Mouse (Mus musculus): ENCODE measurements around the gene Cd53.

The Cd53 gene

DNA sequence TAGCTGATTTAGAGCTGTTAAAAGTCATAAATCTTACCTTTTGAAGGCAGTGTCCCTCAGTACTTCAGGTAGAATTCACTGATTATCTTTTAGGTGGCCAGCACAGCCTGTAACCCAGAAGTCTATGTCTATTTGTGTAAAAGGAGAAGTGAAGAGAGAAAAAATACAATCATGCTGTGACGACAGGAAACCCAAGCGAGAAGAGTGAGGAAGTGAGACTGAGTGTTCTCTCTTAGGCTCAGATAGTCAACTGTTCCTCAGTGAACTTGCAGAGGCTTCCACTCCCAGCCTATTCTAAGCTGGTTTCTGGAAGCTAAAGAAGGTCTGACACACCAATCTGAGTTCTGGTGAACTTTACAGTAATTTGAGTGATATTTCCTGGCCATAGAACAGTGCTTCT is at the start of gene Cd53:
TSS of gene Cd53 (minus strand) at position 220 of the 400 bp plus-strand sequence.
- DNase-seq (ENCODE audit: low read depth, low spot score): peak; percentile 24

- no peak for DNase-seq (ENCODE audit: low read depth, low spot score)
These were observed 42.2 kb upstream of the Cd53 start for GRCm38 (mm10) chr3:106832107-106832506.

DNA sequence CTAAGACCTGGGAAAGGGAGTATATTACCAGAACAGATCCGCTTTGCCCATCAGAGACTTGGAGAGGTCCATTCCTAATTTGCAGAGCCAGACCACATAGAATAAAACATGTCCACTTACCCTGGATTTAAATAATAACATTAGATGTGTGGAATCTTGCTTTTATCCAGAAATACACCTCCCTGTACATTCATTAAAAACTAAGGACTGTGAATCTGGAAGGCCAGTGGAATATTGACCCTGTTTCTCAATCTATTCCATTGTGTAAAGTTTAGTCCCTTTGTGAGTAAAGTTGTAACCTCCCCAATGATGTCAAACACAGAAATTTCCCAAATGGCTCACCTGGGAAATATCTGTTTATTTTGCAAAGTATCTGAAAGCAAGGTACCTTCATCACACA is 36.2 kb upstream of the Cd53 start, which contains the start of gene Olfr266:
TSS of gene Olfr266 (minus strand) at position 101 of the 400 bp plus-strand sequence.
- DNase-seq (ENCODE audit: low read depth, low spot score): no peak

DNA sequence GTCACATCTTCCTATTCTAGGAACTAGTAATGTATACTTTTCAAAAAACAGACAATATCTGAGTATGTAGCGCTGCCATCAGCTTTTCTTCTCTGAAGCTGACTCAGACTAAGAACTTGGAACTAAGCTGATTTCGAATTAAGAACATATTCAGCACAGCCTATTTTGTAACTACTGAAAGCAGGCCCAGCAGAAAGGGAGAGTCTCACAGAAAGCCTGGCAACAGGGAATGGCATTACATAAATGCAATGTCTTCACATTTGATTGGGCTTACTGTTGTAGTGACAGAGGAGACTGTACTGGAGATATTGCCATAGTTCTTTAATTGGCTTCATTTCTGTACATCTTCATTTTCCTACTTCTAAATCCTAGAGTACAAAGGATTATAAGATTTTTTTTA is 27.7 kb upstream of the Cd53 start:
- DNase-seq (ENCODE audit: low read depth, low spot score): peak; percentile 28

DNA sequence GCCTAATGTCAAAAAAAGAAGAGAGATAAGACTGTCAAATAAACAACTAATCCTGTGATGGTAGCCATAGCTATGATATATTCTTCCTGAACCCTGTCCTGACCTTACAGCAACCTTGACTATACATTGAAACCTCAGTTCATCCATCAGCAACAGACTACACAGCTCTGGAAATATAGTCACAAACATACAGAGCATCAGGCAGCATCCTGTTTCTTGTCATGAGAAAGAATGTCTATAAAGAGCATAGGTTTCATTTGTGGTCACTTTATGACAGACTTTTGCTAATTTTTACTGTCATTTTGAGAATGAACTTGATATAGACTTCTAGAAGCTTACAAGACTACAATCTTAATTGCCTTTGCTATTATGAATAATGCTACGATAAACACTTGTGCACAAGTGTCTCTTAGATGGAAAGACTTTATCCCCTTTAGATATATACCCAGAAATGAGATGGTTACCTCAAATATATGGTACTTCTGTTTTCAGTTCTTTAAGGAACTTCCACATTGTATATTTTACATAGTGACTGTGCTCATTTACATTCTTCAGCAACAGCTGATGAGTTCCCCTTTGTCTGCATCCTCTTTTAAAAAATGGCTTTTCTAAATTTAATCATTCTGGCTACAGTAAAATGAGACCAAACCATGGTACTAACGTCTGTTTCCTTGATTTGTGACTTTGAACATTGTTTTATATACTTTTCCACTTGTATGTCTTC is 19.2 kb upstream of the Cd53 start:
- DNase-seq (ENCODE audit: low read depth, low spot score): no peak

GRCm38 (mm10) chr3:106798079-106798478 is 8.1 kb upstream of the Cd53 start:
- DNase-seq (ENCODE audit: low read depth, low spot score): no peak

DNA sequence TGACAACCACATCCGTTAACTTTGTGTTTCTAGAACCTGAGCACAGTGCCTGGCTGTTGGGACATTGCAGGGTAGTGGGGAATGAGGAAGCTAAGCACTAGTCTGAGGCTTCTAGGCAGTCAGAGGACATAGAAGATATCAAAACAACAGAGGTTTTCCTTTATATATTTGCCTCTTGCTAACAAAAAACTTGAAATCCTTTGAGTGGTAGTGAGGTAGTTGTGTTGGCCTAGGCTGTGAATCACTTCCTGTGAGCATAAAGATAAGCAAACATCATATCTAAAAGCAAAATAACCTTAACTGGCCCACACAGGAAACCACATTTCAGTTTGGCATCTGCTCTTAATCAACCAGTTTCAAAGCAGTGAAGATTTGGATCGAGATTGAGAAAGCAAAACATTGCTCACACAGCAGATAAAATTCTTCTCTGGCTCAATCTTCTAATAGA is 1.5 kb downstream of the Cd53 start:
- no peak for DNase-seq (ENCODE audit: low read depth, low spot score)

DNA sequence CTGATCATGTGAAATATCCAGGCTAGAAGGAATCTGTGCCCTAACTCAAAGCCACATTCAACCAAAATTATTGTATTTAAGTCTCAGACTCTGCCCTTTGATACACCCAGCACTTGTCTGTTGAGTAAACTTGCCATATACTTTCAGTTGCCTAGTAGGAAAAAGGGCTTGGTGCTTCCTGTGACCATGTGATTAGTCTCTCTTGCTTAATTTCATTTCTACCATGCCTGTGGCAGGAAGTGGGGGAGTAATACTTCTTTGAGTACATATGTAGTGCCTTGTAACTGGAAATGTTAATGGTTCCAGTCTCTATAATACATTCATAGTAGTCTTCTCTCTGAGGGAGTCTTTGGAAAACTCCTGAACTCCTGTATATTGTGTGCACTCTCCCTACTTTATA is 2.0 kb downstream of the Cd53 start:
- DNase-seq (ENCODE audit: low read depth, low spot score): no peak

GRCm38 (mm10) chr3:106785130-106785529 is 4.8 kb downstream of the Cd53 start:
- no peak for DNase-seq (ENCODE audit: low read depth, low spot score)

- DNase-seq (ENCODE audit: low read depth, low spot score): no peak
These were observed 18.1 kb downstream of the Cd53 start for GRCm38 (mm10) chr3:106771834-106772233.

DNA sequence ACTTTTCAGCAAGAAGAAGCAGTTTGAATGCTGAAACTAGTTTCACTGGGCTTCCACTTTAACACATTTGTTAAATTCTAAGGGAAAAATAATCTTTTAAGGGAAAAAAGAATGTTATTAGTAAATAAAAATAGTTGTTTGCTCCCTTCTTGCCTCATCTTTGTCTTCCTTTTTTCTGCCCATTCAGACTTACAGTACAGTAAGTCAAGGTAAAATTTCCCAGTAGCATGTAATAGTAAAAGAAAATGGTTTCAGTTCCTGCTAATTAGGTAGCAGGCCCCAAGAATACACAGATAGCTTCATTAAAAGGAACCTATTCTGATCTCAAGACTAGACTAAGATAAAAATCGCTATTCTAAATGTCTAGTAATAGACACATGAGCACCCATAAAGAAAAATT is 34.1 kb downstream of the Cd53 start:
- no peak for DNase-seq (ENCODE audit: low read depth, low spot score)

DNA sequence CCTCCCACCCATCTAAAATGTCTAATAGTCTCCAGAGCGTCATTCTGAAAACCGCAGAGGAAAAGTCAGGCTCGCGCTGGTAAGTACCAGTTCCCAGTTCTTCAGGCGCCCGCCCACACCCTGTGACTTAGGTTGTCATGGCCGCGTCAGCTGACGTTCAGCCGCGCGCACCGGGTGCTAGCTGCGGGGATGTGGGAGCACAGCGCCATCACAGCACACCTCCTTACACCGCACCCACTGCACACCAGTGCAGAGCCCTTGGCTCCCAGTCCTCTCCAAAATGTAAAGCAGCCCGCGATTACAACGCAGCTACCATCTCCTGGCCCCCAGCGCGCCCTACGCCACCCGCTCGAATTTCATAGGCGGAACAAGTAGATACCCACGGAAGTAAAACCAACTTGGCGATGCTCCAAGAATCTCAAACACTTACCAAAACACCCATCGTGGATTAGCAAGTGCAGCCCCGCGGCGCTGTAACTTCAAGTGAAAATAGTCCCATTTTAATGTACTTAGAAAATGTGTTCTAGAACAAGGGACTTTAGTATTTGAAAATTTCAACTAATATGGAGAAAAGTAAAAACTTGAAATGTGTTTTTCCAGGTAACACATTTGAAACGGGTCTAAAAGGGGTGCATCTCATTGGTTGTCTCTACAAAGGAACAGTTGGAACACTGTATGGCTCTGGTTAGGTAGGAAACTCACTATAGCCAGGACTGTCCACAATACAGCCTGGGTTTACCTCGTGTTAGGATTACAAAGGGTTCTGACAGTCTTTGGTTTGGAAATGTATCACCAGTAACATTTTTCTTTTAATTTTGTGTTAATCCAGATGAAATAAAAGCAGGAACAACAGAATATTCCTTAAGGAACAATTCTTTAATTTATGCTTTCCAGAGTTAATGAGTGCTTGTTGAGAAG is 67.7 kb downstream of the Cd53 start:
- peak; percentile 96 for DNase-seq (ENCODE audit: low read depth, low spot score)

GRCm38 (mm10) chr3:106721397-106722027 is 68.4 kb downstream of the Cd53 start:
- DNase-seq (ENCODE audit: low read depth, low spot score): peak; percentile 100
